Mouse (Mus musculus): ENCODE measurements around the gene Cpne7.

Gene Cpne7

DNA sequence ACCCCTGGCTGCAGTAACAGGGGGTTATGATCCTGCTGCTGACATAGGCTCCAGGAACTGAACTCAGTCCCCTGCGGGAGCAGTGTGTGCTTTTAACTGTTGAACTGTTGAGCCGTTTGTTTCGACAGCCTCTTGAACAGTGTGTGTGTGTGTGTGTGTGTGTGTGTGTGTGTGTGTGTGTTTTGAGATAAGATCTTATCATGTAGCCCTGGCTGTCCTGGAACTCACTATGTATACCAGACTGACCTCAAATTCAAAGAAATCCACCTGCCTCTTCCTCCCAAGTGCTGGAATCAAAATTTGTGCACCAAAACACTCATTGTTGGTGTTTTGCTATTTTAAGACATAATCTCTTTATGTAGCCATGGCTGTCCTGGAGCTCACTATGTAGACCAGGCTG, 2.5 kb upstream of the Cpne7 start:
- DNase-seq: no peak

DNA sequence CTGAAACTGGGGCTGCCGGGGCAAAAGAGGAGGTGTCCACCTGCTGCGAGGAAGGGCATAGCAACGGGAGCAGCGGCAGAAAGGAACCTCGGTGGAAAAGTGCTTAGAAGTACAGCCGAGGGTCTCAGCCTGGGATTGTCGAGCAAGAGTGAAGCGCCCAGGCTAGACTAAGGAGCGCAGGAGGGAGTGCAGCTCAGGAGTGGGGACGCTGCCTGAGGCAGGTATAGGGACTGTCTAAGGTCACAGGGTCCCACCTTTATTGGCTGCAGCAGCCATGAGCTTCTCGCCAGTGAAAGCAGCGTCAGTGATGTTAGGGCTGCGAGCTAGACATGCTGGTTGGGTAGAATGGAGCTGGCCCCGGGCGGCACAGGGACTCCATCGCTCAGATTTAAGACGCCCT, 570 bp downstream of the Cpne7 start:
- DNase-seq: no peak

DNA sequence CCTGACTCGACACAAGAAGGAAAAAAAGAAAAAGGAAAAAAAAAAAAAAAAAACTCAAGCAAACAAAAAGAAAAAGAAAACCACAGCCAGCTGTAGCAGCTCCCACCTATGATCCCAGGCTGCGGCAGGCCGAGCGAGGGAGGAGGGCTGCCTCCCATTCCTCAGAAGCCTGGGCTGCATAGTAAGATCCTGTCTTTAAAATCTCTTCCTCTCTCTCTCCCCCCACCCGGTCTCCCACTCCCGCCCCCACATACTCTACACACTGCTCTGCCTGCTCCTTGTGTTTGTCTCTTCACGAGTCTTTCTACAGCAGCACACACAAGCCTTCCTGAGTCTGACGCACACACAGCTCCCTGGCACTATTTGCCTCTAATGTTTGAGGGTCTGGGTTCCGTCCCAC, 4.9 kb downstream of the Cpne7 start:
- DNase-seq: no peak

DNA sequence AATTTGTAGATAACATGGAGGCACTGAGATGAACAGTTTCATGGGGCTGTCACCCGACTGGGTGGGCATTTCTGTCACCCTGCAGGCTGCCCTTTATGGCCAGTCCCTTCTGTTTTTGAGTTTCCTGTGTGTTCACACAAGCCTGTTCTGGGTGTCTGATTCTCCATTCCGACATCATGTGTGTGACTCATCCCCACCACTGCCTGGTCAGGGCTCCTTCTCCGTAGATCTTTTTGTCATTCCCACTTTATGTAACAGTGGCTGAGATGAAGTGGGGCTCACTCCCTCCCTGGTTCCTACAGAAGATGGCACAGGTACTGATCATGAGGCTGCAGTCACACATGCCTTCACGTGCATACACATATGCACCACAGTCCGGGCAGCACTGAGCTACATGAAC, 5.5 kb downstream of the Cpne7 start:
- no peak for DNase-seq

- DNase-seq: no peak
Measured at GRCm38 (mm10) chr8:123126193-123126816, 9.1 kb downstream of the Cpne7 start.

- no peak for DNase-seq
Measured at GRCm38 (mm10) chr8:123131041-123131440, 13.9 kb downstream of the Cpne7 start.

DNA sequence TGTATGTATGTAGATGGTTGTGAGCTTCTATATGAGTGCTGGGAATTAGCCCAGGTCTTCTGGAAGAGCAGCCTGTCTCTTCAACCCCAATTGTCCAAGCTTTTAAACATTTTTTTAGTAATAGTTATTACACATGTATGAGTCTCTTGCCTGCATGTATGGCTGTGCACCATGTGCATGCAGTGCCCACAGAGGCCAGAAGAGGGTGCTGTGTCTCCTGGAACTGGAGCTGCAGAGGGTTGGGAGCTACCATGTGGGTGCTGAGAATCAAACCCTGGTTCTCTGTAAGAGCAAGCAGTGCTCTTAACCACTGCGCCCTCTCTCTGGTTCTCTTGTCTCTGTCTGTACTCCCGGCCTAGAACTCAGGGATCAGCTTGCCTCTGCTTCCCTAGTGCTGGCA, 15.8 kb downstream of the Cpne7 start:
- DNase-seq: no peak

DNA sequence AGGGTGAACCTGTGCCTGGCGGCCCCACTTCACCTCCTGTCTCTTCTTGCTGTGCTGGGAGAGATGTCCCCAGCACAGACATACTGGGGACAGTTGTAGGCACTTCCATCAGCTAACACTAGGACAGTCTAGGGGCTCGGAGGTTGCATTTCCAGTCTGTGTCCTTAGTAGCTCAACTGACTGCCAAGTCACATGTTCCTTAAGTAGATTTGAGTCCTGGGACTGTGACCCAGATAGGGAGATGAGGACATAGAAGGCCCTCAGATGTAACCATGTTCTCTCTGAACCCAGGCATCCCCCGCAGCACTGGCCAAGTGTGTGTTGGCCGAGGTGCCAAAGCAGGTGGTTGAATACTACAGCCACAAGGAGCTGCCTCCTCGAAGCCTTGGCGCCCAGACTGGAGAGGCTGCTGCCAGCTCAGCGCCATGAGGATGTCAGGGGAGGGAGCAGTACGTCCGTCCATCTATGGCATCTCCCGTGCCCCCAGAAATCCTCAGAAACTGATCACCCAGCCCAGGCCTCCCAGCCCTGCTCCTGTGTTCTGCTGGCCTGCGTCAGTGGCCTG, 17.1 kb downstream of the Cpne7 start:
- DNase-seq: no peak

- no peak for DNase-seq
Measured at GRCm38 (mm10) chr8:123135406-123135805, 18.2 kb downstream of the Cpne7 start.

- no peak for DNase-seq
Measured at GRCm38 (mm10) chr8:123135806-123136205, 18.6 kb downstream of the Cpne7 start.

DNA sequence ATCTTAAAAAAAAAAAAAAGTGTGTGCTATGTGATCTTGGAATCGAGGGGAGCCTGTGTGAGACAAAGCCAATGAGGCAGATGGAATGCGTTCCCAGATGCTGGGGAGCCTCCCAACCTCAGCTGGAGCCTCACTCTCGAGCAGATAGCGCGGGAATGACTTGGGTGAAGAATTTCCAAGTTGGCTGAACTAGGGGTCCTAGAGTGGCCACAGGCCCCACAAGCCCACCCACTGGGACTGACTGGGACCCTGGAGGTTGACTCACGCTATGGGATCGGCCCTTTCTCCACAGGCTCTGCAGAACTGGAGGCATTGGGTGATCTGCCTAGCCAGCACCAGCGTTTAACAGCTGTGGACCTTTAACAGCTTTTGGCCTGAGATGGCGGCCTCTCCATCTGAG, 19.1 kb downstream of the Cpne7 start:
- no peak for DNase-seq

DNA sequence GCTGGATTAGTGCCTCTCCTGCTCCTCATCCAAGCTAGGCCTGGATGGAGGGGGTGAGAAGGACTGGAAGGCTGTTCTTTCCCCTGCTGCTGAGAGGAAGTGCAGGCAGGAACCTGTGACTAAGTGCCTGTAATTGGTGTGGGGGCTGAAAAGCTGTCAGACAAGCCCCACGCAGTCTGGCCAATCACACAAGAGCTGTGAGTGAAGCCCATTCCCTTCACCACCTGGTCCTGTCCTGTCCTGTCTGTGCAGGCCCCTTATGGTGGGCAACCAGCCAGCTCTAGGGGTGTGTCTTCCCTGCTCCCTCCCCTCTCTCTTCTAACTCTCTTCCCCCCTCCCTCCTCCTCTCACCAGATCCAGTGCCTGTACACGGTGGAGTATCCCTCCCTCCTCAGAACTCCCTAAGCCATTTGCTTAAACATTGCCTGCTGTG, 20.5 kb downstream of the Cpne7 start:
- no peak for DNase-seq

GRCm38 (mm10) chr8:123138741-123139140, 21.6 kb downstream of the Cpne7 start:
- no peak for DNase-seq

DNA sequence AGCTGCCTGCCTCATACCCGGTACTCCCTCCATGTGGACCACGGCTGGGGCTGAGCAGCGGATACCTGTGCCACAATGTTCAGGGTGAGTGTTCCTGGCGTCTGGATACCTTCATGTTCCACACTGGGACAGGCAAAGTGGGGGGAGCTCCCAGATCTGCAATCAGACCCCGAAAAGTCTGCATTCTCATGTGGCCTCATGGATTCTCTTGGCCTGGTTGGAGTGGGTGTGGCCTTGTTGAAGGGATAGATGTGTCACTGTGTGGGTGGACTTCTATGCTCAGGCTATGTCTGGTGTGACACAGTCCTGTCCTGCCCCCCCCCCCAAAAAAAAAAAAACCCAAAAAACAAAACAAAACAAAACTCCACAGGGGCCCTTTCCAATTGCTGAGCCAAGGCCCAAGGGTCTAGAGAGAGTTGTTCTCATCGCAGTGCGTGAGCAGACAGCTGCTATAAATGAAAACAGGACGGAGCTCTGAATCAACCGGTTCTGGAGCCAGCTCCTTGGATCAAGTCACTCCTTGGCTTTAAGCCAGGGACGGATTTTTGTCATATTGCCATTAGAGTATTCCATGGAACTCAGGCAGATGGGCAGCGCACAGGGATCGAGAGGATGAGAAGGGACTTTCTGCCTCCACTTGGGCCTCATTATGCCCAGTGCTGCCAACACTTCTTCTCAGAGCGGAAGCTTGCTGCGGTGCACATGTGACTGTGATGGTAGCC, 24.7 kb downstream of the Cpne7 start:
- DNase-seq: peak; percentile 81

- no peak for DNase-seq
Measured at GRCm38 (mm10) chr8:123145279-123145678, 28.1 kb downstream of the Cpne7 start.

DNA sequence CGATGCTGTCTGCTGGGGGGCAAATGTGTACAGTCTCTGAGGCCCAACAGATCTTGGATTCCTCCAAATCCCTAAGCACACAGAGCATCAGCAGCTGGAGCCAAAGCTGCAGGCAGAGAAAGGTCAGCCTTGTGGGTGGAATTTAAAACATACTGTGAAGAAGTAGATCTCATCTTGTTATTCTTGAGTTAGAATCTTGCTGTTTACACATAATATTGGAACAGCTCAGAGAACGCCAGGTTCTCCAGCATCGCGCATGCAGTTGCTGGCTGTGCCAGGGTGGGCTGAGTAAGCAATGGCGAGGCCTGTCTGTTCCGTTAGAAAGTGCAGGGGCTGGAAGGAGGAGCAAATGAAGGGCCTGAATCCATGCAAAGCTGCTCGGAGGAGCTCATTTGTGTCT, 29.2 kb downstream of the Cpne7 start:
- DNase-seq: no peak

DNA sequence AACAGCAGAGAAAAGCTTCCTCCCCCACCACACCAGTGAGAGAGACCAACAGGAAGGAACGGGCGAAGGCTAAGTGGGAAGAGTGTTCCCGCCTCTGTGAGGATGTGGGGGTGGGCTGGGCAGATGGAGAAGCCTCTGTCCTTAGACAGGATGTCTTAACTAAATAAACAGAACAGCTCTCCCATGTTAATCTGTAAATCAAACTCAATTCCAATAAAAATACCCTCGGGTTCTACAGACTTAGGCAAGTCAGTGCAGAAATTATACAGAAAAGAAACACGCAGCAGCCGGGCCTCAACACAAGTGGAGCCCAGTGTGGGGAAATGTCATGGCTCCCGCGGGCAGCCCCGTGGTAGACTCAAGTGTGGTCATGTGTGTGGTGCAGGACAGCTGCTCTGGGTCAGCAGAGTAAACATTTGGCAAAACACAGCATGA, 33.6 kb downstream of the Cpne7 start:
- no peak for DNase-seq

DNA sequence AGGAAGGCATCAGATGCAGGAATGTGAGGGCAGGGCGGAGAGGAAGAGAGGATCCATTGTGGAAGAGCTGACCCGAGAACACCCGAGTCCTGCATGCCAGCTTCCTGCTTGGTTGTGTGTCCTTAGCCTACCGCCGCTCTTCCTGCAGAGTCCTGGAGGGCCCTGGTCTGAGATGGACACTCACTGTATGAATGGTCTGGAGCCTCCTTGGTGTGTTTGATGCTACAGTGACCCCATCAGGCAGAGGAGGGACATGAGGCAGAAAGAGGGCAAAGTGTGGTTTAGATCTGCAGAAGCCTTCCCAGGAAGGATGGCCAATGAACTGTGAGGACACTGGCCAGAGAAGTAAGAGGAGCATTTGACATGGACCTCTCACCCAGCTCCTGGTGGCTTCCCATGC, 38.0 kb downstream of the Cpne7 start:
- peak; percentile 17 for DNase-seq

DNA sequence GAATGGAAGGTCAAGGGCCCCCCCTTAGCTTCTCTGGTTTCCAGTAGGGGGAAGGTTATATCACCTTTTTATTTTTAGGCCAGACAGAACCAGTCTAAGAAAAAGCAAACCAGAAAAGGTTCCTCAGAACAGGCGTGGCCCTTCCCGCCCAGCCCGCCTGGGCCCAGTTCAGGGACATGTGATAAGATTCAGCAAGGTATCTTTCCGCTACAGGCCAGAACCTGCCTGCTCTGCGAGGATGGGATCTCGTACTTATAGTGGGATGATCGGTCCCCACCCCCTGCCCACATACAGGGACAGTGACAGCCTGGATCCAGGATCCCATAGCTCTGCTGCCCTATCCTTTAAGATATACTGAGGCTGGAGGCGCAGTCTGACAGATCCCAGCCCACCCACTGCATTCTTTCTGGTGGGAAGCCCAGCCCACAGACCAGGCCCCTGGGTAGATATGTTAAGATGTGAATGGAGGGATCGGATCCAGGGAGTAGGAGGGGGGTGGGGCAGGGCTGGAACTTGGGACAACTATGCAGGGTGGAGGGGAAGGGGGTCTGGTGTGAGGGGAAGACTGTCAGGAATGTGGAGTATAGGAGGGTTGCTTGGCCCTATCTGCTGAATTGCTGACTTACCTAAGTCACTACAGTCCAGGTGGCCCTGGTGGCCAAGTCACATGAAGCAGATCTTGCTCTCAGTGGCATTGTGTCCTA, 39.0 kb downstream of the Cpne7 start:
- no peak for DNase-seq

DNA sequence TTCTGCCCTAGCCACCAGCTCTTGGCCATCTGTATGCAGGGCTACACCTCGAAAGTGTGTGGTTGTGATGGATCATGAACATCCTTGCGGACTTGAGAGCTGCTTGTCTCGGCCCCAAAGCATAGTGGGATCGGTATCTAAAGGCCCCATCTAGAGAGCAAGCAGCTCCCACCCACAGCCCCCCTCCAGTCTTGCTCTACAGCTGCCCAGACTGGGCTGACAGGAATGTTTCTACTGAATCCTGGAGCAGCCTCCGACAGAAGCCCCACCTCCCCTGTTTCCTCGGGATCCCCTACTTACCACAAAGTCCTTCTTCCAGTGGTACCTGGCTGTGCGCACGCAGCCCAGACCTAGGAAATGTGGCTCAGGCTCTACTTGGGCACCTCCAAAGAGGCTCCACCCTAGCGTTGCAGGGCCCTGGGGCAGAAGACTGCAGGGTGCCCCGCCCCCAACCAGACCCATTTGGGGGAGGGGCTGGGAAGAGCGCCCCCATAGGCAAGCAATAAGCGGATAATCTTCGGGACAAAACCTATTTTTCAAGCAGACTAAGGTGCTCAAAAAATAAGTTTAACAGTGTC, 40.8 kb downstream of the Cpne7 start, which contains the start of gene Sult5a1:
Gene Sult5a1, minus strand, starts transcription at position 428 of the 578 bp plus-strand sequence.
- DNase-seq: no peak

GRCm38 (mm10) chr8:123181391-123181790, 64.2 kb downstream of the Cpne7 start:
- no peak for DNase-seq

All from cerebellum, adult 8-10 months (tissue).